Mouse (Mus musculus) yolk sac, embryonic 10.5 days (tissue): ENCODE results near the gene Ldhd.

ENCODE experiments used
- DNase-seq: peaks from one replicate; pipeline ENCODE4 v3.0.0-alpha.2; 2017; ENCODE audit warnings: low spot score

The Ldhd gene

DNA sequence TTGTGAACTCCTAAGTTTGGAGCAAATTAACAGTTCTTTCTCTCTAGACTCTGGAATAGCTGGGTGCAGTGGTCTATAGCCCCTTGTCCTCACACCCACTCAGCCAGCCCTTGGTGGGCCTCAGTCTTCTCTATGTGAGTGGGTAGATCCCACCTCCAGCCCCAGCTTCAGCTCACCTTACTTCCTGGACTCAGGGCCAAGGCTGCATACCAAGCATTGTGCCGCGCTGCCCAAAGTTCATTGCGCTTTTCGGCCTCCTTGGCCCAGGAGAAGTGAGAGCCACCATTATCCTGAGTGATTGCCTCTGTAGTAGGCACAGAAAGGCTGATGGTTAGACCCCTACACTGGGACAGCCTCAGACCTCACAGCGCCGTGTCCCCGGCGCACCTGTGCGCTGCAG is 2.3 kb downstream of the Ldhd start:
- no peak for DNase-seq

- no peak for DNase-seq
These were observed 3.2 kb downstream of the Ldhd start for GRCm38 (mm10) chr8:111626933-111627332.

GRCm38 (mm10) chr8:111626528-111626820 is 3.7 kb downstream of the Ldhd start:
- DNase-seq: no peak

DNA sequence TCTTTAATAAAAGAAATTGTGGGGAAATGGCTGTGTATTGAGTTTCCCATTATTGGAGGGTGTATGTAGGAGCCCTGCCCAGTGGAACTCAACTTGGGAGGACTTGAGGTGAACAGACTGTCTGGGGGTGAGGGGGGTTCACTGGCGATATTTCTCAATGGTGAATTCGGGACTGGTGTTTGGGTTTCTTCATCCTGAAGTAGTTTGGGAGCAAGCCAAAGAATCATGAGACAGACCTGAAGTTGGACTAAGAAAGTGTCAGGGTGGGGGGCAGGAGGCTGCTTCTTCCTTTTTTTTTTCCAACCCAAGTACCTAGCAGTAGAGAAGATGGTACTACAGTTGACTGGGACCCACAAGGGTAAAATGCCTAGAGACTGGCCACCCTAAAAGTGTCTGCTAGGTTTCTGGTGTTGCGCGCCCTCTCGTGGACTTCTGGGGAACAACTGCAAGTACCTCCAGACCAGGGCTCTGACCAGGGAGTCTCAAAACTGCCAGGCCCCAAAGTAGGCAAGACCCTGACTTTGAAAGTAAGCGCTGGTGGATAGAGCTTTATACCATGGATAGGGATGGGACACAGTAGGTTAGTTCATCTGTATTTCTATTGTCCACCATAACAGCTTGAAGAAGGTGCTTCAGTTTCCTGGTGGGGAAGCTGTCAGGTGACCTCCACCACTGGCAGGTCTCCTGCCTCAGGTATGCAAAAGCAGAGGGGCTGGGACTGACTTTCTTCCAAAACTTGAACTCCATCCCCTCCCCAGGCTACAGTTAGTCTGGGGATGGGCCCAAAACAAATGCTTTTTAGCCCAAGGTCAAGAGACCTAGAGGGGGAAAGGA is 4.3 kb downstream of the Ldhd start:
- DNase-seq: peak; percentile 62

- DNase-seq: no peak
These were observed 5.3 kb downstream of the Ldhd start for GRCm38 (mm10) chr8:111624853-111625221.

GRCm38 (mm10) chr8:111624081-111624852 is 5.9 kb downstream of the Ldhd start:
- DNase-seq: no peak

DNA sequence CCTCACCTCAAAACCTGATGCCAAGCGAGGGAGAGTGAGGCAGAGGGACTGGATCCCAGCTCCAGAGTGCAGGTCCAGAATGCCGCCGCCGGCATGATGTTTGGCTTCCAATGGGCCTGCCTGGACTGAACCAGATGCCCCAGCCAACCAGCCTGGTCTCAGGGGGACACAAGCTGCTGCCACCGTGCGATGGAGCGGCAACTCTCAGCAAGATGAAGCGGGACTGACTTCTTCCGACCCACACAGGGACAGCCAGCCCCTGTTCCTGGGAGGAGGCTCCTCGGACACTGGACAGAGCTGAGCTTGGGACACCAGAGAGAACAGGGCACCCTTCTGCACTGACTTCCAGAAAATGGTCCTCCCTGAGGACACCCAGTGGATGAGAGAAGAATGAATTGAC is 7.6 kb downstream of the Ldhd start:
- no peak for DNase-seq

DNA sequence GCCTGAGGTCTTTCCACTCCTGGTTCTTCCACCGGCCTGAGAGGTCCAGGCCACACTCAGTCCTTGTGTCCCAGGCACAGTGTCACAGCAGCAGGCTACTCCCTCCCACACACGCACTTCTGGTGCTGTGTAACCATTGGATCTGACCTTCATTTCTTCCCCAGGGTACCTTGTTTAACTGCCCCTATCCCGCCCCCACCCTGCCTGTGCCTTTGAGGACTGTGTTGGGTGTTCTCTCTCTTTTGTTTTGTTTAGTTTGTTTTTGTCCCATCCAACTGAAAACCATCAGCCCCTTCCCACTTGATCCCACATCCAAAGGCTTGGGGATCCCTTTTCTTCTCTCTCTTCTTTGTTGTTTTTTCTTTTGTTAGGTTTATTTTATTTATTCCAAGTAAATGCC is 8.1 kb downstream of the Ldhd start:
- DNase-seq: no peak

DNA sequence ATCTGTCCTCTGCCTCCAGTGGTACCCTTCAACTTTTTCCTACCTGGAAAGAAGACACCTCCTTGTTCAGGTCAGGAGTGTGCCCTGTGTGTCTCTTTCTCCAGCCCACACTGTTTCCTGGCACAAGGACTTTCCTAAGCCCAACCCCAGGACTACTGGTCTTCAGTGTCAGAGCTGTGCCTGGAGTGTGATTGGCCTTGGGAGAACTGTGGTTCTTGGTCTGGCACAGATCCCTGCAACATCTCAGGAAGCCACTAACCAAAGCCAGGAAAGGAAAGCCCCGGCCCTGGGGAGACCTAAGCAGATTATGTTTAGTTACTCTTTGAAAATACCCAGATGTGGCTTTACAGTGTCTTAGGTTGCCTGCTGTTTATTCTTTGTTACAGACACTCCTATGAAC is 10.2 kb downstream of the Ldhd start:
- no peak for DNase-seq

GRCm38 (mm10) chr8:111618273-111618672 is 11.9 kb downstream of the Ldhd start:
- no peak for DNase-seq

- peak; percentile 38 for DNase-seq
These were observed 12.4 kb downstream of the Ldhd start for GRCm38 (mm10) chr8:111617812-111618211.

DNA sequence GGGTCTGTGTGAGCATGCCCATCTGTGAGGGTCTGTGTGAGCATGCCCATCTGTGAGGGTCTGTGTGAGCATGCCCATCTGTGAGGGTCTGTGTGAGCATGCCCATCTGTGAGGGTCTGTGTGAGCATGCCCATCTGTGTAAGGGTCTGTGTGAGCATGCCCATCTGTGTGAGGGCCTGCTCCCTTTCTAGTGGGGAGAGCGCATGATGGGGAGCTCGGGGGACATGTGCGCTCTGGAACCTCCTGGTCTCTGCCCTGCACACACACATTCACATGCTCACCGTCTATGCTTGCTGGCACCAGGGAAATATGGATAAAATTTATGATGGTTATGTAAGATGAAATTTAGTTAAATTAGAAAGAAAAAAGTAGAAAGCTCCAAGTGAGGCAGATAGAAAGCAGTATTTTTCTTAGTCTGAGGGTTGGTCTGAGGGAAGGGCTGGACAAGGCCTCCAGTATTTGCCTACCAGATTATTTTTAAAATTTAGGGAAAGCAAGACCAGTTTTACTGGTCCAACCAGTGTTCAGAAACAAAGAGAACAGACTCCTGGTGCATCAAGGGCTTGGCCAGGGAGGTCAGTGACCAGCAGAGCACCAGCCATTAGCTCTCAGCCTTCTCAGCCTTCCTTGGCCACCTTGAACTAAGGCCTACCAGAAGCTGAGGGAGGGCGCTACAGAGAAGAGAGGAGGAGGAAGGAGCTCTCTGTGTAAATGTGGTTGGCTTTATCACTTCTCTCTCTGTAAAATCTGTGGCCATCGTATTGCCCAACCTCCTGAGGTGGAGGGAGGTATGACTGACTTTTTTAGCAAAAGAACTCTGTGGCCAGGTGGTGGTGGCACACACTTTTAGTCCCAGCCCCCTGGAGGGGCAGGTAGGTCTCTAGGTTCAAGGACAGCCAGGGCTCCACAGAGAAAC is 15.1 kb downstream of the Ldhd start:
- DNase-seq: no peak

DNA sequence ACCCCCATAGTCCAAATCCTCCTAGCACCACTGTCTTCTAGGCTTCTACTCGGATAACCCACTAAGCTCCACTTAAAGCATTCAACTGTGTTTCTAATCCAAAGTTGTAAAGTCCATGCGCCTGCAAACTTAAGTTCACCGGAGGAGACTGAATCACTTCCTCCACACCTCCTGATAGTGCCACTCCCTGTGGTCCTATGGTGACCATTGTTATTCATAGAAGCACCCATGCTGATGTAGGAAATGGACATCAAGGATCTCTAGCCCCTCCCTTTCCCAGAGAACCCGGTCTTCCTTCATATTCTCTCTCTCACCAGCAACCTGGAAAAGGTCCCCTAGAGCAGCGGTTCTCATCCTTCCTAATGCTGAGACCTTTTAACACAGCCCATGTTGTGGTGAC is 17.0 kb downstream of the Ldhd start:
- DNase-seq: no peak

- no peak for DNase-seq
These were observed 22.8 kb downstream of the Ldhd start for GRCm38 (mm10) chr8:111607414-111607813.

GRCm38 (mm10) chr8:111606961-111607360 is 23.2 kb downstream of the Ldhd start:
- no peak for DNase-seq

DNA sequence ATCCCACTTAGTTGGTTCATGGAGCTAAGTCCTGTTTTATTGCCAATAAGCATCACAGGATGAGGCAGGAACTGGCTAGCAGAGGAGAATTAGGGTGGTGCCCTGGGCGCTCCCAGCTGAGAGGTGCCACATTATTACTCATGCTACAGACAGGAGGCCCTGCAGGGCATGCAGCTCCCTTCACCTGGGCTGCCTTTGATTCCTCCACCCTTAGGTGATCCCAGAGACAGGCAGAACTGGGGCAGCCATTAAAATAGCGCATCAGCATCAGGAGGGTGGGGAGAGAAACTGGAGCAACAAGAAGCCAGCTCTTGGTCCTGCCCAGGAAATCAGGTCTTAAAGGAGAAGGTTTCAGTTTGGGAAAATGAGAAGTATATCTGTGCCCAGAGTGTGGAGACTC is 25.2 kb downstream of the Ldhd start:
- DNase-seq: no peak

- DNase-seq: no peak
These were observed 28.1 kb downstream of the Ldhd start for GRCm38 (mm10) chr8:111602050-111602449.

DNA sequence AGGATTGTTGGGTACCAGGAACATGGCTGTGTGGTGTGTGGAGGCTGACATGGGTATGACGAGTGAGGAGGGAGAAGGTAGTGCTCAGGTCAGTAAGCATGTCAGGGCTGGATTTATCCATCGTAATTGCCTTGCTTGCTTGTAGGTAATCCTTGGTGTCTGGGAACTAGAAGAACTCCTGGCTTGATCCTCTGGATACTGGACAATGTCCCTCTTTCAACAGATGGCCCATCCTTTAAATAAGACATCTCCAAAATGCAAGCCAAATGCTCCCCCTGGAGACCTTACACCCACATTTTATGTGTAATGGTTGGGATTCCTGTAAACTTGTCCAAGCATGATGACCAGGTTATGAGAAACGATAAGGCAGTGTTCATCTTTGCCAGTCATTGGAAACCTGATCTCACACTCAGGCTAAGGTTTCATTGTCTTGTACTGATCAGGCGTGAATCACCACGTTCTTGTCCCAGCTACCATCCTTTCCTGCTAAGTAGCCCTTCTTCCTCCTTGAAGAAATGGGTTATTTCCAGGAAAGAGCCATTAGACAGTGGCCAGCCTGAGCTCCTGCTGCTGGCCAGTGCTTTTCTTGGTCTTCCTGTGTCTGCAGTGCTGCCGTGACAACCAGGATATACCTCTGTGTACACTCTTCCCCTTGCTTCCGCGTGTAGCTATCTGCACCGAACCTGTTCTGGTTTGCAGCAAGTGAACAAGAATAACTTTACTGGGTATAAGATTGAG is 30.3 kb downstream of the Ldhd start:
- no peak for DNase-seq

- peak; percentile 29 for DNase-seq
These were observed 32.9 kb downstream of the Ldhd start for GRCm38 (mm10) chr8:111597310-111597709.

DNA sequence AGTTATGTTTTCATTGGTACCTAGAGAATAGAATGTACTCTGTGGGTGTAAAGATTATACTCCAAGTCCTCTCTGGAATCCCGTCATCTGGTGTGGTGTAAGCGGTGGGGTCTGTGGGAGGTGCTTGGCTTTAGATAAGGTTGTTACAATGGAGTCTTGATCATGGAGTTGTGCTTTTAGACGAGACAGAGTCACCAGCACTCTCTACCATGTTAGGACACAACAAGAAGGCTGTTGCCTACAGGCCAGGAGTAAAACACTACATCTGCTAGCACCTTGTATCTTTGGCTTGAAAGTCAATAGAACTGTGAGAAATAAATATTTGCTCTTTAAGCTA is 33.7 kb downstream of the Ldhd start:
- no peak for DNase-seq

- DNase-seq: peak; percentile 28
These were observed 34.3 kb downstream of the Ldhd start for GRCm38 (mm10) chr8:111595712-111596484.
